Mouse (Mus musculus) liver, embryonic 11.5 days (tissue): Measurements from ENCODE around the gene Dock2. TPM values are rescaled to one million over a fixed set of nuclear protein-coding genes. Genes with fewer than 3 reads are reported as not detected.

Experiments
- ATAC-seq: fragments of 200-750 bp; cut with Nextera tagmentation; replicated peaks from 2 replicates; pipeline ENCODE4 v1.8.0; 2017; ENCODE audit warnings: moderate number of reproducible peaks, mild to moderate bottlenecking, moderate TSS enrichment, moderate library complexity; ENCODE audit not compliant: low FRiP score
- DNase-seq: peaks from one replicate; pipeline ENCODE4 v3.0.0-alpha.2; 2017; ENCODE audit warnings: low spot score
- H3K27ac ChIP-seq: fragments of 300-500 bp; sonication (generic); 2 replicates; pipeline ENCODE4 v1.5.1; 2014; ENCODE audit warnings: mild to moderate bottlenecking, low read depth, low read length, control low read depth
- H3K27me3 ChIP-seq: fragments of 300-500 bp; sonication (generic); replicated peaks from 2 replicates; pipeline ENCODE4 v1.6.1; 2014; ENCODE audit warnings: low read length, mixed read lengths; ENCODE audit not compliant: control insufficient read depth, insufficient read depth
- H3K36me3 ChIP-seq: fragments of 300-500 bp; sonication (generic); 2 replicates; pipeline ENCODE4 v1.6.1; 2014; ENCODE audit warnings: mild to moderate bottlenecking, low read length, moderate library complexity, mixed read lengths; ENCODE audit not compliant: control insufficient read depth, insufficient read depth
- H3K4me1 ChIP-seq: fragments of 300-500 bp; sonication (generic); replicated peaks from 2 replicates; pipeline ENCODE4 v1.6.1; 2014; ENCODE audit warnings: low read length, mixed read lengths; ENCODE audit not compliant: control insufficient read depth, insufficient read depth
- H3K4me2 ChIP-seq: fragments of 300-500 bp; sonication (generic); 2 replicates; pipeline ENCODE4 v1.6.1; 2014; ENCODE audit warnings: mild to moderate bottlenecking, control low read depth, moderate library complexity
- H3K4me3 ChIP-seq: fragments of 300-500 bp; sonication (generic); 2 replicates; pipeline ENCODE4 v1.5.1; 2014; ENCODE audit warnings: low read depth, low read length, control low read depth
- H3K9ac ChIP-seq: fragments of 300-500 bp; sonication (generic); 2 replicates; pipeline ENCODE4 v1.6.1; 2014; ENCODE audit warnings: low read depth, low read length, control low read depth
- H3K9me3 ChIP-seq: fragments of 300-500 bp; sonication (generic); 2 replicates; pipeline ENCODE4 v1.6.1; 2016; ENCODE audit warnings: low read length, inconsistent platforms, mixed read lengths; ENCODE audit not compliant: control insufficient read depth
- WGBS: fragments of 180-500 bp; shearing (Covaris S2); extraction: QIAGEN DNeasy Blood & Tissue Kit; methylation state at CpG from one replicate; pipeline ENCODE4 v1.1.7; 2014; 5-methylcytosine and 5-hydroxymethylcytosine counted together
- polyA plus RNA-seq: library from polyadenylated mRNA; unstranded; fragments of >200 nt; fragmentation: Nextera tagmentation; extraction: Ambion mirVana; gene quantifications from 2 replicates; pipeline ENCODE4 v1.2.1, GENCODE M21; 2014

Dock2 gene
- polyA plus RNA-seq, 1 experiment from 2014 or later = 6.6 TPM

DNA sequence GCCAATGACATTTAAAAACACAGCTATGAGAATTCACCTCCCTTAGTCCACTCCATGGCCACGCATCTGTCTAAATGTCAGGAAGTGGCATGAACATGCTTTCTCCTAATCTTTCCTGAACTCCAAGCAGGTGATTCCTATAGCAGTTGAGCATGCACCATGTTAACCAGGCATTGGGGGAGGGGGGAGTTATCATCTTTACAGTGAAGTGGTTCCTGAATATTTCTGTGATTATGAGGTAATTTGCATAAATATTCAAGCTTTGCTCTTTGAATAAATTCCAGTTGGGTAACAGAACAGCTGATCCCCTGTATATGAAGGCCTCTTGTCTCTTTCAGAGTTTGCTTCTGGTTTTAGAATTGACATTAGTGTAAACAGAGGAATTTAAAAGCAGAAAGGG is 284.0 kb downstream of the Dock2 start:
- H3K27ac ChIP-seq = no peak overlapping the region
- whole genome bisulfite sequencing = 75% methylated on average over 1 of the region's 1 CpGs
- H3K27me3 ChIP-seq = no peaks in the 10 kb centered on the region
- H3K36me3 ChIP-seq = no peaks in the 10 kb centered on the region
- H3K4me1 ChIP-seq = no peaks in the 10 kb centered on the region
- H3K4me3 ChIP-seq = no peak overlapping the region
- H3K9ac ChIP-seq = no peak overlapping the region
- ATAC-seq (no peak), DNase-seq (no peak)
- no peaks in the 10 kb centered on the region for H3K9me3 ChIP-seq
- no peak overlapping the region for H3K4me2 ChIP-seq

- no peak overlapping the region for H3K9ac ChIP-seq
- WGBS = 77% methylated on average over 4 of the region's 4 CpGs
- H3K4me2 ChIP-seq = no peak overlapping the region
Measured at GRCm38 (mm10) chr11:34494682-34495081, 289.0 kb downstream of the Dock2 start.

DNA sequence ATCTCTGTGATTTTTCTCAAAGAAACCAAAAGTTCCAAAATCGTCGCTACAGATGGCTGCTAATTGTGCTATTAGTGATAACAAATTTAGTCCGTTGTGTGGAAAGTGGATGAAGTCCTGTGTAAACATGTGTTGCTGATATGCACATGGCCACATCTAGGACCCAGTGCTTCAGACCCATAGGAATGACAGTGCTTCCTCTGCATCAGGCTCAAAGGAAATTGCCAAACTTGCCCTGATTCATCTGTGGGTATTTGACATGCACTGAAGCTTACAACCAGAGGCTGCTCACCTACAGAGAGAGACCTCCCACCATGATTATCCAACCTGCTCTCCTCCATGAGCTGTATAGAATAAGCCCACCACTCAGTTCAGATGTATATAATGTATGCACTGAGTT is 290.7 kb downstream of the Dock2 start:
- ATAC-seq (no peak), DNase-seq (no peak)
- no peaks in the 10 kb centered on the region for H3K9me3 ChIP-seq
- no peak overlapping the region for H3K27ac ChIP-seq
- 77% methylated on average over 3 of the region's 3 CpGs for WGBS
- H3K4me2 ChIP-seq = no peak overlapping the region
- no peak overlapping the region for H3K4me3 ChIP-seq
- H3K9ac ChIP-seq = no peak overlapping the region
- H3K36me3 ChIP-seq = no peaks in the 10 kb centered on the region
- no peaks in the 10 kb centered on the region for H3K27me3 ChIP-seq
- no peaks in the 10 kb centered on the region for H3K4me1 ChIP-seq

More at GRCm38 (mm10) chr11:34494682-34495081, 289.0 kb downstream of the Dock2 start:
- ATAC-seq (no peak), DNase-seq (no peak)
- no peak overlapping the region for H3K4me3 ChIP-seq
- H3K36me3 ChIP-seq = no peaks in the 10 kb centered on the region
- H3K9me3 ChIP-seq = no peaks in the 10 kb centered on the region
- H3K27ac ChIP-seq = no peak overlapping the region
- no peaks in the 10 kb centered on the region for H3K4me1 ChIP-seq
- H3K27me3 ChIP-seq = no peaks in the 10 kb centered on the region

- no peak overlapping the region for H3K27ac ChIP-seq
- 57% methylated on average over 2 of the region's 2 CpGs for WGBS
- H3K9ac ChIP-seq = no peak overlapping the region
- H3K9me3 ChIP-seq = no peaks in the 10 kb centered on the region
- H3K4me3 ChIP-seq = no peak overlapping the region
- no peaks in the 10 kb centered on the region for H3K27me3 ChIP-seq
- ATAC-seq (no peak; the same call in 1 of the 2 replicates), DNase-seq (no peak)
- H3K4me1 ChIP-seq = no peaks in the 10 kb centered on the region
- no peaks in the 10 kb centered on the region for H3K36me3 ChIP-seq
- no peak overlapping the region for H3K4me2 ChIP-seq
Measured at GRCm38 (mm10) chr11:34492223-34492622, 291.5 kb downstream of the Dock2 start.

DNA sequence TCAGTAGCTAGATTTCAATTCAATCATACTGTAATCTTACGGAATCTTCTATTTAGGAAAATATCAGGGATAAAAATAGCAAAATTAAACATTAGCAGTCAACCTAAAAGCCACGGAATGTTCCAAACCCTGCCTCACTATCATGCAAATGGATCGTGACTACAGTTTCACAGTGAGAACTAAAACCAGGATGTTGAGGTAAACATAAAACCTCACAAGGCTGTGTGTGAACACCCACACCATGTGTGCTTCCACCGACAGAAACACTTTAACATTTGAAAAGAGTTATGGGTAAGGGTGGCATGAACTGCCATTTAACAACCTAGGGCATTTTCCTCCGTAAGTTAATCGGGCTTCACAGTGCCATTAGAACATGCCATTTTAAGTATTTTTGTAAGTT is 294.1 kb downstream of the Dock2 start:
- Histone ChIP-seq H3K9me3 (no peaks in the 10 kb centered on the region), H3K9ac (no peak overlapping the region), H3K27me3 (no peaks in the 10 kb centered on the region), H3K4me2 (no peak overlapping the region), H3K27ac (no peak overlapping the region), H3K4me3 (no peak overlapping the region), H3K36me3 (no peaks in the 10 kb centered on the region), H3K4me1 (no peaks in the 10 kb centered on the region)
- ATAC-seq (no peak), DNase-seq (no peak)
- 82% methylated on average over 6 of the region's 6 CpGs for WGBS

GRCm38 (mm10) chr11:34479301-34479700 is 304.4 kb downstream of the Dock2 start:
- WGBS = 70% methylated on average over 5 of the region's 5 CpGs
- no peak for DNase-seq

DNA sequence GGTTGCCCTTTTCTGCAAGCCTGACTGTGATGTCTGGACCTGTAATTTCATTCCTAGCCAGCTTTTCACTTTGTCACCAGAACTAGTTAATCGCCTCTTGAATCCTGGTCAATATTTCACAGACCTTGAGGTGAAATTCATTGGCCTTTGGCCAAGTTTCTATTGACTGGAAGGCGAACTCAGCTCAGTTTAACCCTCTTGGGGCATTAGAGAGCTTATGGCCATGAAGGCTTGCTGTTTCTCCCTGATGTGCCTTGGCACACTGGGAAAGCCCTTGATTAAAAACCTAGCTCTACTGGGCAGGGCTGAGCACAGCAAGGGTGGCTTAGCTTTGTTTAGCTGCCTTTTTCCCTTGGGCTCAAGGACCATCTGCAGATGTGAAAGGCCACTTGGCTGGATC is 313.9 kb downstream of the Dock2 start:
- Histone ChIP-seq H3K4me3 (no peak overlapping the region), H3K9me3 (no peaks in the 10 kb centered on the region), H3K27ac (no peak overlapping the region), H3K36me3 (no peaks in the 10 kb centered on the region), H3K9ac (no peak overlapping the region), H3K27me3 (no peaks in the 10 kb centered on the region), H3K4me1 (no peaks in the 10 kb centered on the region), H3K4me2 (no peak overlapping the region)
- WGBS = 73% methylated on average over 2 of the region's 2 CpGs
- DNase-seq = no peak
- ATAC-seq = no peak

More at GRCm38 (mm10) chr11:34479301-34479700, 304.4 kb downstream of the Dock2 start:
- H3K9ac ChIP-seq = no peak overlapping the region
- no peaks in the 10 kb centered on the region for H3K36me3 ChIP-seq
- no peak overlapping the region for H3K4me3 ChIP-seq
- H3K27ac ChIP-seq = no peak overlapping the region
- H3K9me3 ChIP-seq = no peaks in the 10 kb centered on the region
- no peak overlapping the region for H3K4me2 ChIP-seq
- H3K4me1 ChIP-seq = no peaks in the 10 kb centered on the region
- ATAC-seq = no peak
- no peaks in the 10 kb centered on the region for H3K27me3 ChIP-seq

DNA sequence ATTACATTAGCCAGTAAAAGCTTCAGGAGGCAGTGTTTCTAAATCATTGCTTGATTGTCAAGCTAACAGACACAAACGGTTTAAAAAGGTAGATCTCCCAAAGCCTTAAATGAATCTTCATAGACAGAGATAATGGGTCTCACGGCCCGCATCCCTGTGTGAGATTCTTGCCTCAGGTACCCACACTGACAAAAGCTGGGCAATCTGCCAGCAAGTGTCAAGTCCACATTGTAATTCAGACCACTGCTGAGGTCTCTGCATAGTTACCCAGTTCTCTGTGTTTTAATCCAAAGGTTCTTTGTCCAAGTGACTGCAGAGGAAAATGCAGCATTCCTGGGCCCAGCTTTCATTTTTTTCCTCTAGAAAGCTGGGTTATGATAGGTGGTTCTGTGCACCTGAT is 315.1 kb downstream of the Dock2 start:
- no peaks in the 10 kb centered on the region for H3K27me3 ChIP-seq
- H3K4me2 ChIP-seq = no peak overlapping the region
- no peak overlapping the region for H3K9ac ChIP-seq
- H3K4me1 ChIP-seq = no peaks in the 10 kb centered on the region
- no peaks in the 10 kb centered on the region for H3K9me3 ChIP-seq
- no peak for ATAC-seq
- no peak overlapping the region for H3K27ac ChIP-seq
- H3K4me3 ChIP-seq = no peak overlapping the region
- WGBS = 76% methylated on average over 3 of the region's 3 CpGs
- H3K36me3 ChIP-seq = no peaks in the 10 kb centered on the region
- no peak for DNase-seq

DNA sequence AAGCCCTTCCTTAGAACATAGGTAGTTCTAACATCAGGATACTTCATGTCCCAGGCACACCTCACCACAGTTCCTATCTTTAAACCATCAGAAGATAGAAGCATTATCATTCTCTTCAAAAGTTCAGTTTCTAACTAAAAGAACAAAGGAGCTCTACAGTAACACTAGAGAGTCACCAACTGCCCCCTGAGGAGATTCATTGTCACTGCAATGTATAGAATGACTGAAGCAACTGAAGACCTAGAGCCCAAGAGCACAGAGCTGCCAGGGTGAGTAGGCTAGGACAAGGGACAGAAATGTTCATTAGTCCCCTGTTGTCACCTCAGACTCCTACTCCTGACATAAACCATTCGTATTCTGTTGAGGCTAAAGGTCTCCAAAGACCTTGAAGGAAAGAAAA is 316.6 kb downstream of the Dock2 start:
- Histone ChIP-seq H3K9ac (no peak overlapping the region), H3K4me3 (no peak overlapping the region), H3K9me3 (no peaks in the 10 kb centered on the region), H3K4me2 (no peak overlapping the region), H3K27me3 (no peaks in the 10 kb centered on the region), H3K4me1 (no peaks in the 10 kb centered on the region), H3K27ac (no peak overlapping the region), H3K36me3 (no peaks in the 10 kb centered on the region)
- WGBS = 64% methylated on average over 1 of the region's 1 CpGs
- ATAC-seq (no peak), DNase-seq (no peak)
